Mouse (Mus musculus) cerebellum, adult (tissue): Measurements from ENCODE around the gene Ccl8.

ENCODE experiments used
- ATAC-seq: cut with Nextera tagmentation; 2 replicates; pipeline ENCODE4 v1.9.2; 2017; ENCODE audit warnings: mild to moderate bottlenecking, moderate library complexity, mixed read lengths; ENCODE audit not compliant: insufficient number of reproducible peaks, low FRiP score, low TSS enrichment

The Ccl8 gene

GRCm38 (mm10) chr11:82114885-82115284, at the start of gene Ccl8:
TSS of gene Ccl8 (plus strand) at chr11:82115185.
- no peak for ATAC-seq

GRCm38 (mm10) chr11:82066953-82067571, 47.9 kb upstream of the Ccl8 start:
- ATAC-seq = no peak

GRCm38 (mm10) chr11:82071076-82071475, 43.9 kb upstream of the Ccl8 start:
- no peak for ATAC-seq

GRCm38 (mm10) chr11:82072374-82072773, 42.6 kb upstream of the Ccl8 start:
- ATAC-seq = no peak

GRCm38 (mm10) chr11:82072984-82073383, 42.0 kb upstream of the Ccl8 start:
- ATAC-seq = no peak

- ATAC-seq = no peak
Observed at GRCm38 (mm10) chr11:82073686-82074085, 41.3 kb upstream of the Ccl8 start.

- no peak for ATAC-seq
Observed at GRCm38 (mm10) chr11:82077031-82077430, 38.0 kb upstream of the Ccl8 start.

- ATAC-seq = no peak
Observed at GRCm38 (mm10) chr11:82078136-82078730, 36.8 kb upstream of the Ccl8 start.

GRCm38 (mm10) chr11:82080865-82081264, 34.1 kb upstream of the Ccl8 start:
- ATAC-seq = no peak

GRCm38 (mm10) chr11:82084360-82084759, 30.6 kb upstream of the Ccl8 start:
- ATAC-seq = no peak

GRCm38 (mm10) chr11:82099511-82100323, 15.3 kb upstream of the Ccl8 start:
- no peak for ATAC-seq

- no peak for ATAC-seq
Observed at GRCm38 (mm10) chr11:82101087-82101486, 13.9 kb upstream of the Ccl8 start.

- ATAC-seq = no peak
Observed at GRCm38 (mm10) chr11:82101529-82101928, 13.5 kb upstream of the Ccl8 start, which contains the start of gene Ccl12. TSS of gene Ccl12 (plus strand) at chr11:82101845.

- ATAC-seq = no peak
Observed at GRCm38 (mm10) chr11:82109611-82110010, 5.4 kb upstream of the Ccl8 start.

GRCm38 (mm10) chr11:82110372-82111248, 4.4 kb upstream of the Ccl8 start:
- no peak for ATAC-seq

GRCm38 (mm10) chr11:82116041-82116440, 1.1 kb downstream of the Ccl8 start:
- no peak for ATAC-seq

- ATAC-seq = no peak
Observed at GRCm38 (mm10) chr11:82132977-82133376, 18.0 kb downstream of the Ccl8 start.

- ATAC-seq = no peak
Observed at GRCm38 (mm10) chr11:82136196-82136595, 21.2 kb downstream of the Ccl8 start.

GRCm38 (mm10) chr11:82139492-82140094, 24.6 kb downstream of the Ccl8 start:
- no peak for ATAC-seq

- ATAC-seq = no peak
Observed at GRCm38 (mm10) chr11:82159126-82159525, 44.1 kb downstream of the Ccl8 start.
